Mouse (Mus musculus) T-helper 17 cell (primary cell): Measurements from ENCODE around the gene Flvcr1.
"Not testable (repeated sequence)": the region's sequence is repeated elsewhere in the genome, so short reads cannot be mapped to it uniquely, and the experiment has no call there.

ENCODE experiments used
- in situ Hi-C, 2 experiments: fragments of 300-600 bp; cut with MboI, MseI; formaldehyde crosslinking; loops; 1 replicate in 1 of 2; 2 replicates in 1 of 2; pipeline ENCODE4 v1.15.1; 2025; ENCODE audit warnings: high pct_unique_total_duplicates in 2 of 2

The Flvcr1 gene

GRCm38 (mm10) chr1:191042106-191042505, 16.1 kb upstream of the Flvcr1 start:
- in situ Hi-C loops = no loop called here

- in situ Hi-C loops = no loop called here
These were observed 15.4 kb upstream of the Flvcr1 start for GRCm38 (mm10) chr1:191041352-191041751.

GRCm38 (mm10) chr1:191037999-191038398, 12.0 kb upstream of the Flvcr1 start:
- in situ Hi-C loops = no loop called here

GRCm38 (mm10) chr1:191036554-191037334, 10.8 kb upstream of the Flvcr1 start, which contains the start of gene Spata45:
TSS of gene Spata45 (plus strand) at chr1:191036639.
- in situ Hi-C loops = no loop called here

GRCm38 (mm10) chr1:191035649-191036048, 9.7 kb upstream of the Flvcr1 start:
- in situ Hi-C loops = no loop called here

GRCm38 (mm10) chr1:191030922-191031425, 5.0 kb upstream of the Flvcr1 start:
- in situ Hi-C loops = not testable (repeated sequence)

- in situ Hi-C loops = no loop called here
These were observed 4.2 kb upstream of the Flvcr1 start for GRCm38 (mm10) chr1:191030182-191030581.

- in situ Hi-C loops = no loop called here
These were observed 644 bp downstream of the Flvcr1 start for GRCm38 (mm10) chr1:191025016-191026012.

GRCm38 (mm10) chr1:191023806-191024205, 2.2 kb downstream of the Flvcr1 start:
- in situ Hi-C loops = not testable (repeated sequence)

- in situ Hi-C loops = no loop called here
These were observed 2.8 kb downstream of the Flvcr1 start for GRCm38 (mm10) chr1:191023140-191023539.

- in situ Hi-C loops = no loop called here
These were observed 4.9 kb downstream of the Flvcr1 start for GRCm38 (mm10) chr1:191021016-191021415.

GRCm38 (mm10) chr1:191020217-191020924, 5.6 kb downstream of the Flvcr1 start:
- in situ Hi-C loops = no loop called here

GRCm38 (mm10) chr1:191019803-191020202, 6.2 kb downstream of the Flvcr1 start:
- in situ Hi-C loops = no loop called here

- in situ Hi-C loops = no loop called here
These were observed 11.7 kb downstream of the Flvcr1 start for GRCm38 (mm10) chr1:191014271-191014670.

- in situ Hi-C loops = no loop called here
These were observed 17.3 kb downstream of the Flvcr1 start for GRCm38 (mm10) chr1:191008707-191009106.

- in situ Hi-C loops = no loop called here
These were observed 23.8 kb downstream of the Flvcr1 start for GRCm38 (mm10) chr1:191002201-191002600.

GRCm38 (mm10) chr1:191000686-191001085, 25.3 kb downstream of the Flvcr1 start:
- in situ Hi-C loops = no loop called here

GRCm38 (mm10) chr1:190998027-190998426, 27.9 kb downstream of the Flvcr1 start:
- in situ Hi-C loops = no loop called here

GRCm38 (mm10) chr1:190996346-190996877, 29.5 kb downstream of the Flvcr1 start:
- in situ Hi-C loops = no loop called here

GRCm38 (mm10) chr1:190995548-190995947, 30.4 kb downstream of the Flvcr1 start:
- in situ Hi-C loops = no loop called here
